Mouse (Mus musculus) heart, postnatal 36 days (tissue): ENCODE results near the gene Sass6. TPM values are rescaled to one million over a fixed set of nuclear protein-coding genes. Genes with fewer than 3 reads are reported as not detected.
"Not testable (repeated sequence)": the region's sequence is repeated elsewhere in the genome, so short reads cannot be mapped to it uniquely, and the experiment has no call there.

ENCODE experiments used
- DNase-seq, 2 experiments: peaks; one replicate each; pipeline ENCODE4 v3.0.0; 2021 to 2022
- intact Hi-C: fragments of 180-260 bp; cut with DNase I; formaldehyde crosslinking; loops from one replicate; pipeline ENCODE4 v1.15.1; 2025
- total RNA-seq, 2 experiments: library from RNA; stranded (reverse); gene quantifications; 2 replicates each; pipeline ENCODE4 v1.2.3; 2021

Sass6 gene
- total RNA-seq: 1 to 10 TPM; 2.4 to 2.8 TPM

DNA sequence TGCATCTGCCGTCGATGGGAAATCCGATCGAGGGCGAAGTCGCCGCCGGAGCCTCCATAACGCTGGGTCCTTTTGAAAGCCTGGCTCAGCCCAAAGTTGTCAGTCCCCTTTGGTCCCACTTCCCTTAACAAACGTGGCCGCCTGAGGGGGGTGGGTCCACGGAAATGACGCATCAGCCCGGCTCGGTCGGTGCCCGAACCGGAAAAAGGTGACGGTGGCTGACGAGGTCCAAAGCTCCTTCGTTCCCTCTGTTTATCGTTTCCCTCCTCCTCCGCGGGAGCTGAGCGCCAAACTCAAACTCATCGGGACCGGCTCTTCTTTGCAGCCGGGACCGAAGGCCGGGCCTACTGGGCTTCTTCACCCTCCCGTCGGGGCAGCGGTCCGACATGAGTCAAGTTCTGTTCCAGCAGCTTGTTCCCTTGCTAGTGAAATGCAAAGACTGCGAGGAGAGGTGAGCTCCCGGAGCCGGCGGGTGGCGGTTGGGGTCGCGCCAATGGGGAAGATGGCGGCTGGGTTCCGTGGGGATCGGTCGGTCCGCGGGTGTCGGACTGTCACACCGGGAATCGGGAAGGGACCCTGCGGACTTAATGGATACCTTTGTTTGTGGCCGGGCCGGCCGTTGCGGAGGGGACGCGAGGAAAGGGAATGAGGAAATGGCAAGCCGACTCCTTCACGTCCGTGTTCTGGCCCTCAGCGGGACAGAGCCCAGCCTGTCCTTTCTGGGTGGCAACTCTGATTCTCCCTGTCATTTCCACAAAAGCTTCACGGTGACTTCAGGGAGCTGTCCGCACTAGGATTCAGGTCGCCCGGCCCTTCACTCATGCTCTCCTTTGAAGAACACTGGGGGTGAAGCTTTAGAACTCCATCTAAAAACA lies at the start of gene Sass6:
Gene Sass6, plus strand, starts transcription at position 255 of the 875 bp plus-strand sequence.
- peak; percentile 96 to 100 for DNase-seq
- intact Hi-C loops: loop anchor here (1.0 to 10.0 kb wide), 7 partner anchors 42 to 570 kb away; partner anchors contain the start of genes Mfsd14a and Rtca

DNA sequence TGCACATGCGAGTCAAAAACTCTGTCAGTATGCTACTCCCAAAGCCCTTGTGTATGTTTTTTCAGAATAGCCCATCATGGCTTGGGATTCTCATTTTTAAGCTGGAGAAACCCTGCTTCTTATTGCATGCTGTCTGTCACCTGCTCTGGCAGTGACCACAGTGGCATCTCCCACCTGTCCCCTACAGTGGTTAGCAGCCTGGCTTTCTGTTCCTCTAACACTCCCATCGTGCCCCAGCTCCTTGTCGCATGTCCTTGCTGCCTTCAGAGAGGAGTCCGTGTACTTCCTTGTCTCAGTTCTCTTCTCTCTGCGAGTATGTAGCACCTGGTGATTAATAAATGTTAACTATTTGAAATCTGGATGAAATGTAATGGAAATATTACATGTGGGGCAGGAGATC lies 47.4 kb upstream of the Sass6 start:
- intact Hi-C loops: no loop called here
- no peak for DNase-seq

DNA sequence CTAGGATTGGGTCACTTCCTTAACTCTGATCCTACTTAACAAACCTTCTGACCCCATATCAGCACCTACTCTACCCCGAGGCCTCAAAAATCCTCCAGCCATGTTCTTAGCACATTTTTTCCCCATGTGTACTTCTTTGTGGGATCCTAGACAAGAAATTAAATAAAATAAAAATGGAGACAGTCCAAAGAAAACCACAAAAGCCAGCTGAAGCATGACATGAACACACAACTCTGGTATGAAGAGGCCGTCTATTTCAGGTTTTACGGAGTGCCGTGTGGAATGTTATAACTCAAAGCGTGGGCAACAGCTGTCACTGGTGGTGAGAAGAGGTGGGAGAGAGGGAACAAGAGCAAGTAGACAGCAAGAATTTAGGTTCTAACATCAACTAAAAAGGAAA lies 43.4 kb upstream of the Sass6 start:
- no peak for DNase-seq
- intact Hi-C loops: no loop called here

DNA sequence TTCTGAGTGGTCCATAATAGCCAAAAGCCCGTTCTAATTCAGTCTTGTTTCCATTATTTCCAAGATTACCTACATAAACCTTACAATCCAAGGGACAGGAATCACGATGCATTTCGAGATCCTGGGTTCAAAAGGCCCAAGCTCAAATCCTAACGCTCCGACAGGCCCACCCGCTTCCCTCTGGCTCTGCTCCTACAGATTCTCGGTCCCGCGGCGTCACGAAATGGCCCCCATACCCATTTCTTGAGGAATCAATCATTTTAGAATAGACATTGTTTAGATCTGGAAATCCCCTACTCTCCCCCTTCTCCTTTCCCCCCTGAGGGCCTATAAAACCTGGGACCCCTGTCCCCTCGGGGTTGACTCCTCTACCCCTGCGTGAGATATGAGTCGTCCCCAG lies 33.5 kb upstream of the Sass6 start:
- intact Hi-C loops: not testable (repeated sequence)

DNA sequence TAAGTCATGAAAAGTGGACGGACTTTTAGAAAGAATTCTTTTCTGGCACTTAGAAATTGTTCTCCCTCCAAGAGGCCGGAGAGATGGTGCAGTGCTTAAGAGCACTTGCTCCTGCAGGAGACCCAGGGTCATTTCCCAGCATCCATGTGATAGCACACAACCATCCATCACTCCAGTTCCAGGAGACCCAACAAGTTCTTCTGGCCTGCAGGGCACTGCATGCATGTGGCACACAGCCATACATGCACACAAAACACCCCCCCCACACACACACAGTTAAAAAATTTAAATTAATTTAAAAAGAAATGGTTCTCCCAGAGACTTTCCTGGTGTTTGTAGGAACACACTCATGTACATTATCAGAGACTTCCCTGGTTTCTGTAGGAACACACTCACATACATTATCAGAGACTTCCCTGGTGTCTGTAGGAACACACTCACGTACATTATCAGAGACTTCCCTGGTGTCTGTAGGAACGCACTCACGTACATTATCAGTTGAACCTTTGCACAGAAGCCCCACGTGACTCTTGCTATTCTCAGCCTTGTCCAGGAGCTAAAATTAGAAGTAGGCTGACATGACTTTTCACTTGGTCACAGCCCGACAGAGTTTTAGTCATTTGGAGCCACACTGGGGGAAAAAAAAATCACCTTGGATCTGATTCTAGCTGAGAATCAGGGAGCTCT lies 32.2 kb upstream of the Sass6 start, which contains the start of gene Lrrc39:
Gene Lrrc39, plus strand, starts transcription at position 566 of the 687 bp plus-strand sequence.
- intact Hi-C loops: loop anchor here (2.0 kb wide), 1 partner anchor 54 kb away; the partner anchor contains the start of gene Rtca
- DNase-seq: peak in 1 of 2 experiments; percentile 16

More for the DNA sequence above, 33.5 kb upstream of the Sass6 start:
- DNase-seq: peak in 1 of 2 experiments; percentile 39

DNA sequence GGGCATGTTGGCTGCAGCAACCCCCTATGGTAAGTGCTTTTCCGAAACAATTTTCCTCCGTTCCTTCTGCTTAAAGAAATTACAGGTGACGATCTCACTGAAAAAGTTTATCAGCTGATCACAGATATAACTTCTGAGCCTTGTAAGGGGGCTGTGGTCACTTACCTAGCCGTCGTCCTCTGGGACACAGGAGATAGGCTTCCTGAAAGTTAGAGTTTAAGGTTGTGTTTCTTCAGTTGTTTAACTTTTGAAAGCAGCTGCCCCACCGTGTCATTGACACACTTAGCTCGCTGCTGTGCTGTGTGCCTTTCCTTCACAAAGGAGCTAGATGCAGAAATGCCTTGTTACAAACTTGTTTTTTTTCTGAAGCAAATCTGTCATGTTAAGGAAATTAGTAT lies 31.7 kb upstream of the Sass6 start:
- no peak for DNase-seq
- intact Hi-C loops: loop anchor here (2.0 kb wide), 1 partner anchor 54 kb away; the partner anchor contains the start of gene Rtca

DNA sequence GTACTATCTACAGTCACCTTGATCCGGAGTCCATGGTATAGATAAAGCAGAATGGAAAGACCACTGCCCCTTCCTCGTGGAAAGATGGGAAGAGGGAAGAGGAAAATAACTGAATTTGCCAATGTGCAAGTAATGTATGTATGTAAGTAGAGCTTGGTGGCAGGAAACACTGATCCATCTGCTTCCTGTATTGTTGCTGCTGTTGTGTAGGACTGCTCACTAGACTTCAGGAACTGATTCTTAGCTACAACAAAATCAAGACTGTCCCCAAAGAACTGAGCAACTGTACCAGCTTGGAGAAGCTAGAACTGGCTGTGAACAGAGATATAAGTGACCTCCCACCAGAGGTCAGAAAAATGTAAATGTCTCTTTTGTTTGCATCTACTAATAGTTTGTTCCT lies 24.2 kb upstream of the Sass6 start:
- intact Hi-C loops: no loop called here
- DNase-seq: no peak

DNA sequence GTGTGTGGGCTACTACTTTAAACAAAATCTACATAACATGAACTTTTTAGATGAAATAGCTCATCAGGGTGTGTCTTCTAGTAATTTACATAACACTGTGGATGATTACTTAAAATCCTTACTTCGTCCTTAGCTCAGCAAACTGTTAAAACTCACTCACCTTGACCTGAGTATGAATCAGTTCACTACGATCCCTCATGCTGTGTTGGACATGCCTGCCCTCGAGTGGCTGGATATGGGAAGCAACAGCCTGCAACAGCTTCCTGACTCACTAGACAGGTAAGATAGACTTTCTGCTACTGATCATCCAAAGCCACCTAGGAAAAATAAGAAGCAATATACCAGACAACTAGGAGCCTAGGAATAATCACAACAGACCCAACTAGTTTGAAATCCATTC lies 17.5 kb upstream of the Sass6 start:
- DNase-seq: no peak
- intact Hi-C loops: loop anchor here (5.0 kb wide), 1 partner anchor 70 kb away; the partner anchor contains the start of gene Rtca

DNA sequence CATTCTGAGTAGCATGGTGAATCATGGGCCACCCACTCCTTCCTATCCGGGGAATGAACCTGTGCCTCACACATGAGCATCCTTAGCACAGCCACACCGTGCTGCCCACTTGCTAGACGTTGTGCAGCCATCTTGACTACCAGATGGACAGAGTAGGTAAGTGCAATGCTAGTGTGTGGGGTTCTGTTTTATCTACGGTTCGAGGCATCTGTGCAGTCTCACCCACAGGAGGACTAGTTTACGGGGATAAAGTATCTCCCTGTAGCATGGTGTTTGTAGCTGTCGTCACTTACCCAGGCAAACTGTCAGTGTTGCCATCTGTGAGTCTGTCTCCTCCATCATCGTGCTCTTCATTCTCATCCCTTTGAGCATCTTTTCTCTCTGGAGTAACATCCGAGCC lies 12.6 kb upstream of the Sass6 start:
- intact Hi-C loops: no loop called here
- DNase-seq: no peak

DNA sequence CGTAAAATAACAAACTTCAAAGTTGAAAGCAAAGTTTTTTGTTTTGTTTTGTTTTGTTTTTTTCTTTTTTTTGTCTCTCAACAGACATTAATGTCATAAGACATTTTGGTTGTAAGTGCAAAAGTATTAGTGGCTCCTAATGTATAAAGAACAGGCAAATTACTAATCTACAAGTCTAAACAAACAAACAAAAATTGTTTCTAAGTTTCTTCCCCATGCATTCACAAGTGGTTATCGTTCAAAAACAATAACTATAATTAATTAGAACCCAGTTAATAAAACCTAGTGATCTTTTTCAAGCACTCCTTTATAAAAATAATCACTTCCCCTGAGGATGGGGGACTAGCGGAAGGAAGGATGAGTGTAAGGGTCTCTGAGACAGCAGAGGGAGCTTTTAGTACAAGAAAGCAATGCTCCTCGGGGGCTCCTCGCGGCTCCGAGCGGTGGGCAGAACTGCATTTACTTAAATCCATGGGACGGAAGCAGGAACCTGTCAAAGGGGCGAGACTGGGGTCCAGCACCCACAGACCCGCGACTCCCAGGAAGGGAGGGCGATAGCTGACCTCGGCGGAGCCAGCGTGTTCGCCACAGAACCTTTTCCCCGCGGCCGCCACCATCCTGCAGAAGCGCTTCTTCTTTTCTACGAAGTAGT lies 580 bp upstream of the Sass6 start:
- intact Hi-C loops: loop anchor here (1.0 to 10.0 kb wide), 5 partner anchors 85 to 569 kb away; partner anchors contain the start of gene Rtca

DNA sequence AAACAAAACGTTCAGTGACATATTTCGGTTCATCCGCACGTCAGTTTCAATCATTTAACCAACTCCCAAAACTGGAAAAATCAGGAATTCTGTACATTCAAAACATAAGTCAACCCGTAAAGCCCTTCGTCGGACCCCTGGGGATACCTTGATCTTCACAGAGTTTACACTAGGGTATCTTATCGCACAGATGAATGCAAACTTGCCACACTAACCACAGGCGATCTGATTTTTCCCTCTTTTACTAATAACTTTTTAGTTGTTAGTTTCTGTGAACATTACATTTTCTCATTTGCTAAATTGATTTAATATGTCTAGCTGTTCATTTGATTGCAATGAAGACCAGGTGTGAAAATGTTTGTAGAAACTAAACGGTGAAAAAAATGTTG lies 815 bp downstream of the Sass6 start:
- DNase-seq: no peak
- intact Hi-C loops: loop anchor here (1.0 to 10.0 kb wide), 6 partner anchors 42 to 571 kb away; partner anchors contain the start of genes Mfsd14a and Rtca

More for the DNA sequence above, 580 bp upstream of the Sass6 start:
- no peak for DNase-seq

DNA sequence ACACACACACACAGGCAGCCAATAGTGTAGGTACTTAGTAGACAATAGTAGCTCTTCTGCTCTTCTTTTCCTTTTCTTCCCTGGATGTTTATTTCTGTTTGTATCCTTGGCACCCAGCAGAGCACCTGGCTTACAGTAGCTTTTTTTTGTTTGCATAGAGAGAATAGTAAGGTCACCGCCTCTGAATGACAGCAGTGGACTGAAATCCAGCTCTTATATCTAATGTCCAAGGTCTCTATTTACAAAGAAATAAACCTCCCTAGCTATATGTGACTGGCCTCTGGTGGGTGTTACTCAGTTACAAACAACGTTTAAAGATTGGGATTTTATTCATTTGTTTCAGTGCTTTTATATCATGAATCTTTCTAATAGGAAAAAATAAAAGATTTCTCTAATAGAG lies 4.9 kb downstream of the Sass6 start:
- DNase-seq: no peak
- intact Hi-C loops: loop anchor here (5.0 to 10.0 kb wide), 3 partner anchors 38 to 575 kb away; no protein-coding TSS in a partner anchor

DNA sequence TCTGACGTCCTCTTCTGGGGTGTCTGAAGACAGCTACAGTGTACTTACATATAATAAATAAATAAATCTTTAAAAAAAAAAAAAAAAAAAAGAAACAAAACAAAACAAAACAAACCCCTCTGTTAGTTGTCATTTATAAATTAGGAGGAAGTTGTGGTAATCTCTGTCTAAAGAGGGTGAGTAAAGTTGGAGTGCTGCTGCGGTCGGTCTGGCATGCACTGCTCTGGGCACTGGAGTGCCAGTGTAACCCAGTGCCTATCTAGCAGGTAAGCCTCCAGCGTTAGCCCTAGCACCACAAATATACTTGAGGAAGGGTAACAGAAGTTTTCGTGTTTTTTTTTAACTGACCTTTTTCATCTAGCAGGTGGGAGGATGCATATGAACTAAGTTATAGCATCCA lies 6.2 kb downstream of the Sass6 start:
- intact Hi-C loops: no loop called here
- DNase-seq: no peak

DNA sequence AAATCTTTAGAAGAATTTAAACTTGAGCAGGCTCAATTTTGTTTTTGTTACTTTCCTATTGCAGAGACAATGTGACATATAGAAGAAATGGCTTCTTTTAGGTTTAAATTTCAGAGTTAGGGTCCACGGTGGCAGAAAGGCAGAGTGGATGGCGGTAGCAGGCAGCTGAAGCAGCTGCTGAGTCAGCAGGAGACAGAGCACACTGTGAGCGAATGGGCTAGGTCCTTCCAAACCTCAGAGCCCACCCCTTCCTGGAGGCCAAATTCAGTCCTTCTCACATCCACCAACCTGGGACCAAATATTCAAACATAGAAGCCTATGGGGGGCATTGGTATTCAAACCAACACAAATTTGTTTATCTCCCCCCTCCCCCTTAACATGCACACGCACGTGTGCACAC lies 7.0 kb downstream of the Sass6 start:
- no peak for DNase-seq
- intact Hi-C loops: no loop called here

DNA sequence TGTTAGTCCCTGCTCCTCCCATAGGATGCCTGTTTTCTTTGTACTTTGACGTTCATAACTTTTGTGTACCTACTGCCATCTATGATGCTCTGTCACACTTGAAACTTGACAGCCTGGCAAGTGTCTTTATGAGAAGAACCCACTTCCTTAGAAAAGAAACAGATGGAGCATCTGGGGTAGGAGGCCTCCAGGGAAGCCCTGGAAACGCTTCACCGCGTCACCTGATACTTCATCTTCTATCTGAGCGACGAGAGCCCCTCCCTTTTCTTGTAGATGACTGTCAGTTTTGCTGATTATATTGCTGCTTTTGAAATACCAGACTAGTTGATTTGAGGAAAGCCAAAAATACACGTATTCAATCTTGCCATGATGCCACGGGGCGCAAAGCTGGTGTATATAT lies 9.8 kb downstream of the Sass6 start:
- no peak for DNase-seq

DNA sequence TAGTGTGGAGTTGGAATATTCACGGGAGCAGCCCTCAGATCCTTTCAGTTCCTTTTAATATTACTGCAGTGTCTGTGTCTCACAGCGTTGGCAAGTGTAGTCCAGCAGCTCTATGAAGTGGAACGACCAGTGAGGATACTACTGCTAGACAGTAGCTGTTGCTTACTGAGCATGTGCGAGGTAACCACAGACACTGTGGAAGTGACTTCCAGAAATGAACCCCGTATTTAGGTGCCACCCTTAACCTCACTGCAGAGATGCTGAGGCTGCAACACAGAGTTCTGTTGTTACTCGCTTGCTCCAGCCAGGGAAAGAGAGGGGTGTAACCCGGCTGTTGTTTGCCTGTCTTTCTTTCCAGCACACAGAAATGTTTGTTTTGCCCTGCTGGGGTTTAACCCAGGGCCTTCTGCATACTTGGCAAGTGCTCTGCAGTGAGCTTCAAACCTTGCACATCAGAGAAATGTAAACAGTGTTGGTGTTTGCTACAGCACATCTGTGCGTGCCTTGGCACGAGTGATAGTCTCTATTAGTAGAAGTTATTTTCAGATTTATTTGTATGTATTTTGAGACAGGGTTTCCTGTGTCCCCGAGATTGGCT lies 19.6 kb downstream of the Sass6 start, which contains the start of gene Trmt13:
Gene Trmt13, minus strand, starts transcription at position 293 of the 598 bp plus-strand sequence.
- intact Hi-C loops: no loop called here
- no peak for DNase-seq

More for the DNA sequence above, 9.8 kb downstream of the Sass6 start:
- intact Hi-C loops: no loop called here

DNA sequence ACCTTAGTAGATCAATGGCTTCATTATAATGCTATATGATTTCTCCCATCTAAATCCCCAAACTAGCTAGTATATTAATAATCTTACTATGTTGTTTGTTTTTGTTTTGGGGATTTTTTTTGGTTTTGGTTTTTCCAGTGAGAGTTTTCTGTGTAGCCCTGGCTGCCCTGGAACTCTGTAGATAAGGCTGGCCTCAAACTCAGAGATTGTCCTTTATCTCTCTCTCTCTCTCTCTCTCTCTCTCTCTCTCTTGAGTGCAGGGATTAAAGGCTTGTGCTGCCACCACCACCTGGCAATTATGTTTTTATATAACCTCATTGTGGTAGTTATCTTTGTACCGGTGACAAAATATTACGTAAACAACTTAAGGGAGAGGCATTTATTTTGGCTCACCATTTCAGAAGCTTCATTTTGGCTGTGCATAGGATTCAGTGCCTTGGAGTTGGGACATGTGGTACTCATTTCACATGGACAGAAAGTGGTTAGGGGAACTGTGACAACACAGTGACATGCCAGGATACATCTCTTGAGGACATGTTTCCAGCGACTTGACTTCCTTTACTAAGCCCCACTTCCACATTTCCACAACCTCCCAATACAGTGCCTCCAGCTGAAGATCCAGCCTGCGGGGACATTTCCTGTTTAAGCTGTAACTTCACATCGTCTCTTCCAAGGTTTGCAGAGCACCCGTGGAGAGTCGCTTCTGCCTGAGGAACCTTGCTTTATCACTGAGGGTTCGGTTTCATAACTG lies 20.7 kb downstream of the Sass6 start:
- no peak for DNase-seq
- intact Hi-C loops: no loop called here

DNA sequence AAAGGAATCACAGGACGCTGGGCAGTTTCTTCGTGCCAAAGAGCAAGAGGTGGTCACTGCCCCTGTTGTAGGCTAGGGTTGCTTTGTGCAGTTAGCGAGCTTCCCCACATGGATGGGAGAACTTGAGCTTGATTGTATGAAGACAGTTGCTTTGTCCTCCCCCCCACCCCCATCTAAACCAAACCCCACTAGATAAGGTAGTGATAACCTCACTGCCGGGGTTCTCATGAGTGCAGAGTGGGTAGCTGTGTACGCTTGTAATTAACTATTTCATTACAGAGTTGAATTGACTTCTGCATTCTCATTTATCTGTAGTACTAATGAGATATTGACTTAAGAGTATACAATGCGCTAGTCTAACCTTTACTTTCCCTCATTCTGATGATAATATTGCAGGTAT lies 24.1 kb downstream of the Sass6 start:
- DNase-seq: no peak
- intact Hi-C loops: no loop called here

DNA sequence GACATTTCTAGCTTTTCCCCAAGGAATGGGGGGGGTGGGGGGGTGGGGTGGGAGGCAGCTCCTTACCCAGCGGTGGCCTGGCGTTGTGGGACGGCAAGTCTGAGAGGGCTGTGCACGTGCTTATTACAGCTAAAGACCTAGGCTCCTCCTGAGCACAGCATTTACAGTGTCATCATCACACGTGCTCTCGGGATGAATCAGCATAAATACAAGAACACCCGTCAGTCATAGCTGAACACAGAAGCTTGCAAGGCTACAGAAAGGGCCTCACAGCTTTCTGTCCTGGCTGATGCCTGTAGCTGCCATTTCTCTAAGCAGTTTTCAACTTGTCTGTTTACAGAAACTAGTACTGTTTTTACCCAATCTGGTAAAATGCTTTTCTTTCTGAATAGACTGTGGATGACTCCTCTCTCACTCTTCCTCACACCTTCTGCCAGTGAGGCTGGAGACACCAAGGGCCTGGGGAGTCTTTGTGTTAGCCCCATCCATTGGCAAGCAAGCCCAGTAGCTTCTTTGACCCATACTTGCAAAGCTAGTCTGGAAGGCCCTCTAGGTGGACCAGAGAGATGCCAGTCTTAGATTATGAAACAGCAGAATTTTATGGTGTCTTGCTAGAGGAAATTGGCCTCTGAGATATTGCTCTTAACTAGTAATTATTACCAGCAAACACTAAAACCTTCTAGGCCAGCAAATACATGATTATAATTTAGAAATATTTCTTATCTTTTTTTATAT lies 26.0 kb downstream of the Sass6 start:
- DNase-seq: no peak
- intact Hi-C loops: no loop called here
